Mouse (Mus musculus): ENCODE data around the gene Olfr283. TPM values are rescaled to one million over a fixed set of nuclear protein-coding genes. Genes with fewer than 3 reads are reported as not detected.

Olfr283 gene
- polyA plus RNA-seq, 1 experiment from 2014 or later, result not detected

- Histone ChIP-seq H3K9me3 (replicated peaks) (no peaks in the 10 kb centered on the region), H3K27me3 (no peaks in the 10 kb centered on the region), H3K27ac (0 out of 2 replicates have a peak overlapping the region, but pooled peaks have one; percentile 41), H3K4me1 (peaks cover 15% of the 10 kb centered on the region), H3K9ac (no peak overlapping the region), H3K4me2 (no peak overlapping the region), H3K4me3 (replicated peaks) (no peak overlapping the region), H3K36me3 (no peaks in the 10 kb centered on the region)
- no peak for ATAC-seq (replicated peaks; ENCODE audit: low FRiP score)
- WGBS, result 64% methylated on average over 1 of the region's 1 CpGs
Measured at GRCm38 (mm10) chr15:98397136-98397535, 16.4 kb upstream of the Olfr283 start.

- H3K36me3 ChIP-seq, result no peaks in the 10 kb centered on the region
- no peak overlapping the region for H3K4me3 ChIP-seq (replicated peaks)
- H3K4me1 ChIP-seq, result peaks cover 6% of the 10 kb centered on the region
- no peaks in the 10 kb centered on the region for H3K27me3 ChIP-seq
- no peak overlapping the region for H3K9ac ChIP-seq
- H3K4me2 ChIP-seq, result no peak overlapping the region
- WGBS, result 28% methylated on average over 2 of the region's 2 CpGs
- H3K27ac ChIP-seq, result no peak overlapping the region
- ATAC-seq (replicated peaks; ENCODE audit: low FRiP score), result no peak
- no peaks in the 10 kb centered on the region for H3K9me3 ChIP-seq (replicated peaks)
Measured at GRCm38 (mm10) chr15:98391903-98392187, 11.1 kb upstream of the Olfr283 start.

GRCm38 (mm10) chr15:98391081-98391902, 10.5 kb upstream of the Olfr283 start:
- Histone ChIP-seq H3K9me3 (replicated peaks) (no peaks in the 10 kb centered on the region), H3K36me3 (no peaks in the 10 kb centered on the region), H3K9ac (no peak overlapping the region), H3K4me1 (peaks cover 6% of the 10 kb centered on the region), H3K27me3 (no peaks in the 10 kb centered on the region), H3K4me2 (no peak overlapping the region), H3K27ac (no peak overlapping the region), H3K4me3 (replicated peaks) (no peak overlapping the region)
- 62% methylated on average over 10 of the region's 10 CpGs for WGBS
- ATAC-seq (replicated peaks; ENCODE audit: low FRiP score), result no peak

GRCm38 (mm10) chr15:98389796-98390195, 9.1 kb upstream of the Olfr283 start:
- 0 out of 2 replicates have a peak, but pooled peaks have one; percentile 29 for ATAC-seq (replicated peaks; ENCODE audit: low FRiP score)
- no peaks in the 10 kb centered on the region for H3K27me3 ChIP-seq
- H3K4me1 ChIP-seq, result peaks cover 6% of the 10 kb centered on the region
- no peak overlapping the region for H3K4me2 ChIP-seq
- H3K9me3 ChIP-seq (replicated peaks), result no peaks in the 10 kb centered on the region
- H3K36me3 ChIP-seq, result no peaks in the 10 kb centered on the region
- H3K9ac ChIP-seq, result no peak overlapping the region
- H3K4me3 ChIP-seq (replicated peaks), result no peak overlapping the region
- WGBS, result 31% methylated on average over 7 of the region's 7 CpGs
- H3K27ac ChIP-seq, result no peak overlapping the region

GRCm38 (mm10) chr15:98387621-98388020, 6.9 kb upstream of the Olfr283 start:
- H3K4me2 ChIP-seq, result no peak overlapping the region
- no peak for ATAC-seq (replicated peaks; ENCODE audit: low FRiP score)
- H3K27ac ChIP-seq, result no peak overlapping the region
- H3K36me3 ChIP-seq, result no peaks in the 10 kb centered on the region
- no peak overlapping the region for H3K9ac ChIP-seq
- 84% methylated on average over 2 of the region's 2 CpGs for WGBS
- H3K4me1 ChIP-seq, result peaks cover 6% of the 10 kb centered on the region
- no peaks in the 10 kb centered on the region for H3K9me3 ChIP-seq (replicated peaks)
- no peaks in the 10 kb centered on the region for H3K27me3 ChIP-seq
- no peak overlapping the region for H3K4me3 ChIP-seq (replicated peaks)

GRCm38 (mm10) chr15:98378209-98378608, 2.5 kb downstream of the Olfr283 start:
- Histone ChIP-seq H3K36me3 (no peaks in the 10 kb centered on the region), H3K27ac (no peak overlapping the region), H3K4me3 (replicated peaks) (no peak overlapping the region), H3K27me3 (no peaks in the 10 kb centered on the region), H3K4me2 (no peak overlapping the region), H3K4me1 (no peaks in the 10 kb centered on the region), H3K9ac (no peak overlapping the region), H3K9me3 (replicated peaks) (no peaks in the 10 kb centered on the region)
- WGBS, result 90% methylated on average over 13 of the region's 13 CpGs
- ATAC-seq (replicated peaks; ENCODE audit: low FRiP score), result no peak

- Histone ChIP-seq H3K27ac (no peak within 1 kb of the TSS), H3K4me2 (no peak within 1 kb of the TSS), H3K27me3 (no peaks in the 10 kb centered on the region), H3K9ac (no peak within 1 kb of the TSS), H3K4me1 (no peaks in the 10 kb centered on the region), H3K4me3 (replicated peaks) (no peak within 1 kb of the TSS), H3K9me3 (replicated peaks) (no peaks in the 10 kb centered on the region), H3K36me3 (no peaks in the 10 kb centered on the region)
- WGBS, result 50% methylated on average over 8 of the region's 8 CpGs
- ATAC-seq (replicated peaks; ENCODE audit: low FRiP score), result no peak
Measured at GRCm38 (mm10) chr15:98340887-98341286, 39.9 kb downstream of the Olfr283 start, which contains the start of gene Olfr284. Gene Olfr284 (minus strand): TSS chr15:98340987.

Other genes with a start within 250 kb of the Olfr283 start
- 46.2 and 47.4 TPM in 2 replicates for gene Asb8, start 215.3 kb downstream of the Olfr283 start, polyA plus RNA-seq (2015; fragmentation: Nextera tagmentation; extraction: Ambion mirVana)
- 0.99 and 1.6 TPM in 2 replicates for gene Ccdc184, start 213.8 kb downstream of the Olfr283 start, polyA plus RNA-seq (2015; fragmentation: Nextera tagmentation; extraction: Ambion mirVana)
- not detected in 2 replicates for gene Olfr288, start 185.4 kb downstream of the Olfr283 start, polyA plus RNA-seq (2015; fragmentation: Nextera tagmentation; extraction: Ambion mirVana)
- not detected in 2 replicates for gene Gm44579, start 160.0 kb downstream of the Olfr283 start, polyA plus RNA-seq (2015; fragmentation: Nextera tagmentation; extraction: Ambion mirVana)
- not detected in 2 replicates for gene Olfr287, start 159.9 kb downstream of the Olfr283 start, polyA plus RNA-seq (2015; fragmentation: Nextera tagmentation; extraction: Ambion mirVana)
- gene Olfr286, start 146.5 kb downstream of the Olfr283 start, polyA plus RNA-seq (2015; fragmentation: Nextera tagmentation; extraction: Ambion mirVana), result not detected in 2 replicates
- gene H1fnt, start 123.7 kb downstream of the Olfr283 start, polyA plus RNA-seq (2015; fragmentation: Nextera tagmentation; extraction: Ambion mirVana), result not detected in 2 replicates
- 1.6 and 1.7 TPM in 2 replicates for gene Zfp641, start 84.8 kb downstream of the Olfr283 start, polyA plus RNA-seq (2015; fragmentation: Nextera tagmentation; extraction: Ambion mirVana)
- not detected in 2 replicates for gene Olfr285, start 63.6 kb downstream of the Olfr283 start, polyA plus RNA-seq (2015; fragmentation: Nextera tagmentation; extraction: Ambion mirVana)
- gene Olfr284, start 40.0 kb downstream of the Olfr283 start, polyA plus RNA-seq (2015; fragmentation: Nextera tagmentation; extraction: Ambion mirVana), result not detected in 2 replicates
- not detected in 2 replicates for gene Olfr282, start 50.3 kb upstream of the Olfr283 start, polyA plus RNA-seq (2015; fragmentation: Nextera tagmentation; extraction: Ambion mirVana)
- gene Olfr281, start 71.6 kb upstream of the Olfr283 start, polyA plus RNA-seq (2015; fragmentation: Nextera tagmentation; extraction: Ambion mirVana), result not detected in 2 replicates
- gene OR5BS1P, start 89.0 kb upstream of the Olfr283 start, polyA plus RNA-seq (2015; fragmentation: Nextera tagmentation; extraction: Ambion mirVana), result not detected in 2 replicates
- gene Lalba, start 101.8 kb upstream of the Olfr283 start, polyA plus RNA-seq (2015; fragmentation: Nextera tagmentation; extraction: Ambion mirVana), result 0.22 TPM in 1 of 2 replicates, not detected in the other
- not detected in 2 replicates for gene Olfr279, start 111.5 kb upstream of the Olfr283 start, polyA plus RNA-seq (2015; fragmentation: Nextera tagmentation; extraction: Ambion mirVana)
- 115 and 121 TPM in 2 replicates for gene Kansl2, start 153.3 kb upstream of the Olfr283 start, polyA plus RNA-seq (2015; fragmentation: Nextera tagmentation; extraction: Ambion mirVana)
- 61.0 and 66.4 TPM in 2 replicates for gene Ccnt1, start 190.0 kb upstream of the Olfr283 start, polyA plus RNA-seq (2015; fragmentation: Nextera tagmentation; extraction: Ambion mirVana)
- 0.76 TPM in 1 of 2 replicates, not detected in the other for gene 4930415O20Rik, start 190.1 kb upstream of the Olfr283 start, polyA plus RNA-seq (2015; fragmentation: Nextera tagmentation; extraction: Ambion mirVana)
- gene Adcy6, start 229.1 kb upstream of the Olfr283 start, polyA plus RNA-seq (2015; fragmentation: Nextera tagmentation; extraction: Ambion mirVana), result 23.6 and 25.4 TPM in 2 replicates
- gene Cacnb3, start 249.9 kb upstream of the Olfr283 start, polyA plus RNA-seq (2015; fragmentation: Nextera tagmentation; extraction: Ambion mirVana), result 29.8 and 36.6 TPM in 2 replicates

Data from kidney, embryonic 15.5 days (tissue).